Mouse (Mus musculus): ENCODE results near the gene Fam92a. TPM values are rescaled to one million over a fixed set of nuclear protein-coding genes. Genes with fewer than 3 reads are reported as not detected.
"Not testable (repeated sequence)": the region's sequence is repeated elsewhere in the genome, so short reads cannot be mapped to it uniquely, and the experiment has no call there.

Fam92a gene
- 10 to 100 TPM; 26.9 to 38.4 (median 35.8) TPM for total RNA-seq (2022)

DNA sequence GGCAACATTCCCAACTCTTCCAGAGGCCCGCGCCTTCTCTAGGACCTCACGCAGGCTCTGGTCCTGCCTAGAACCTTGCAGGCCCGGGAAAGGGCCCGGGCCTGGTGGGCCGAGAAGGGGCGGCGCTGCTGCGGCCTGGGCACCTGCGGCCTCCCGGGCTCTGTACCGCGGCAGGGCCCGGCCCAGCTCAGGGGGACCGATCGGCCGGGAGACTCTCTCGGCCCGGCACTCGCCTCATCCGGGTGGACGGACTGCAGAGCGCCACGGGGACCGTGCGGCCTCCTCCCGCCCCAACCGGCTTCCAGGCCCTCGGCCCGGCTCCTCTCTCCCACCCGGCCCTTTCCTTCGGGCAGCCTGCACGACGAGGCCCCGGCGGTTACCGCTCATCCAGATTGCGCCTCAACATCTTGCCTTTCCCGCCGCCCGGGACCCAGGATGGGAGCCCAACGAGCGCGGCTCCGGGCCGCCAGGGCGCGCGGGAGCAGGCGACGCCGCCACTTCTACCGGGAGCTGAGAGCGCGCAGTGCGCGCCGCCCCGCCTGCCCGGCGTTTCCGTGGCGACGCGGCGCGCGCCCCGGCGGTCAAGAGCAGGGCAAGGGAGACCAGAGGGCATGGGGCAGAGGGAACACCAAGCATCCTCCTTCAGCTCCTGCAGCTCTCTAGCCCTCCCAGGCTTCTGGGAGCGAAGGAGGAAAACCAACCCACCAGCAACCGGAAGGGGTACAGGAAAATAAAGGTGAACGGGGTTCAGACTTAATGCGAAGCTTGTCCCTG, at the start of gene Fam92a:
Fam92a (minus strand) TSS at position 698 of the 774 bp plus-strand sequence.
- peak; percentile 50 for DNase-seq

DNA sequence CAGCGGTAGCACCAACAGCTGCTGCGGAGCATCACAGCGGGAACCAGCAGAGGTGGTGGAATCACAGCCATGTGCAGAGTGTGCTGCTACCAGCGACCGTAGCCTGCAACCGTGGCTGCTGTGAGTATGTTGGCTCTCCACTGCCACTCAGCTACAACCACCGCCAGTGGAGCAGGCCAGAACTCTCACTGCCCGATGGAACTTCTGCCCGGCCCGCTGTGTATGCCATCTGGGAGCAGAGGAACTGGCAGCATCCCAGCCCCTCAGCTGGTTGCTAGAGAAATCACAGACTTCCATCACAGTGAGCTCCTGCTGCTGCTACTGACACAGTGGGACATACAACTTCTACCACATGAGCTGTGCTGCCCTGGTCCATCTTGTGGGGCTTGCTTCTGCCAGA, 7.2 kb upstream of the Fam92a start:
- no peak for DNase-seq

DNA sequence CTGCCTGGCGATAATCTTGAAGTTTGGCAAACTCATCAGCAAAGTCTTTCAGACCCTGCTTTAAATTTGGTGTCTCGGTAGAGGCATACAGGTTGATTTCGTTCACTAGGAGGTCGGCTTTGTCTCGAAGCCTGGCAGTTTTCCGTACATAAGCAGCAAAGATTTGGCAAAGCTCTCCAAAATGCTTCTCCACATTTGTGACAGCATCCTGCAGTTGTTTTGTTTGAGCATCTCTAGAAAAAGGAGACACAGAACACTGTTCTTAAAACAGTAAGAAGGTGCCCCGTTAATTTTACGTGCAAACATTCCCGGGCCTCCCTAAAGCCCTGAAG, 863 bp downstream of the Fam92a start:
- no peak for DNase-seq

DNA sequence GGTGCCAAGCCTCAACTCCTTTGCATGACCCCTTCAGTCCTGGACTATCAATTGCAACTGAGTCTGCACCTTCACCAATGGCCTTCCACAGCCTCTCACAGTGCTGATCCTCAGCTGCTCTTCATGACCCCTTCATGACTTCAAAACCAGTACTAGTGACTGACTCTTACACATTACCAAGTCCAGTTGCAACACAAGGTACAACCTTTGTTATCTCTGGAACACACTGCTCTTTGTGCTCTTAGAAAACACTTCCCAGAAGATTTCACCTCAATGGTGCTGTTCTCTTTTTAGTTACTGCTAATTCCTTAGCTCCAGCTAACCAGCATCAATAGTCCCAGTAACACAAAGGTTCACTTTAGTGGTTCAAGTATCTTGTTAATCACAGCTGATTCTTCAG, 24.2 kb downstream of the Fam92a start:
- no peak for DNase-seq

DNA sequence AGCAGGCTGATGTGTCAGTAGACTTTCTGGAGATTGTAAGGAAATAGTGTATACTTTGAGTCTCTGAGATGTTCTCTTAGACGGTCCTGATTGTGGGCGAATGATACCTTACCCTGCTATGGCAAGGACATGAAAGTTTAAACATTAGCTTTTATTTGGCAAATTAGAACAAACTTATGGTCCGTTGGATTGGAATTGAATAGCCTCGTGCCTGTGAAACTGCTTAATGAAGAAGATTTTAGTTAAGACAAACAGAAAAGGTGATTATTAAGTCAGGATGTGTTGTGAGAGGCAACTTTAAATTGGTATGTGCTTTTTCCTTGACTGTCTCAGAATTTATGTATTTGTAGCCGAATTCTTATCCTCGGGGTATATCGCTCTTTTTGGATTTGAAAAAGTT, 30.3 kb downstream of the Fam92a start:
- not testable (repeated sequence) for DNase-seq

DNA sequence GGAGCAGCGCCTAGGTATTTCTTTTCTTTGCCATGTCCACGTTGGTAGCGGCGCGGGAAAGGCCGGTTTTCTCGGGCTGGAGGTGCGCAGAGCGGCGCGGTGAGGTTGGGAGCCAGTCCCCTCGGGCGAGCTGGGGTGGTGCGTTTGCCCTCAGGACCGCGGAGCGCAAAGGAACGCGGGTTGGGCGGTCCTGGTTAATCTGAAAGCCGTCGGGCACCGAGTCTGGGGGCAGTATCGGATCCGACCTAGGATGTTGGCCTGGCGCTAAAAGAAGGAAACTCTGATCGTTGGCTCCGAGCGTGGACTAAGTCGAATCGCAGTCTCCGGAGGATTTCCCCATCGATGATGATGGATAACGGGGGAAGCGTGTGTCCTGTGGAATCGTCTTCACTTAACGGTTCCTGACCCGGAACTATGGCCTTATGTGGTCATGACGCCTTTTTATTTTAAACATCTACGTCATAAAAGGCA, 31.2 kb downstream of the Fam92a start:
- not testable (repeated sequence) for DNase-seq

DNA sequence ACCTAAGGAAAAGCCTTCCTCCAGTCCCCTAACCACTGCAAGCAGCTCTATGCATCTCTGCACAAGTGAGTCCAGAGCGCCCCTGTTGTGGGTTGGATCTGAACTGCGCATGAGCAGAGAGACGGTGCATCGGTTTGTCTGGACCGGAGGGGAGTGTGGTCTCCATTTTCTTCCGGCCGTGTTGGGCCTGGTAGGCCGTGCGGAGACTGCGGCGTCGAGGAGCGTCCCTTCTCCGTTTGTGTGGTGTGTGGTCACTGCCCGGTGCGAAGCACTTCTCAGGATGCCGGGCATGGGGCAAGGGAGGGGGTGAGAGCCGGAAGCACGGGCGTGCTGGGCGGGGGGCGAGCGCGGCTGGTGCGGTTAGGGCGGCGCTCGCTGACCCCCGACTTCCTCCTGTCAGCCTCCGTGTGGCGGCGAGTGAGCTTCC, 31.7 kb downstream of the Fam92a start, which contains the start of gene Rbm12b1:
Rbm12b1 (plus strand) TSS at position 124 of the 427 bp plus-strand sequence.
- DNase-seq = peak; percentile 63

Other genes starting within 250 kb of the Fam92a start
- not detected for gene Gm10604, start 190.8 kb downstream of the Fam92a start, total RNA-seq (2022)
- 10 to 100 TPM; 12.5 to 19.6 (median 14.9) TPM for gene Rbm12b2, start 82.6 kb downstream of the Fam92a start, total RNA-seq (2022)
- 10 to 100 TPM in 3 of 4 experiments, 1 to 10 TPM in 1; 9.8 to 20.5 (median 12.1) TPM for gene Rbm12b1, start 31.8 kb downstream of the Fam92a start, total RNA-seq (2022)